Mouse (Mus musculus): ENCODE measurements at regions not wholly inside any gene's neighbourhood (a gene's known extent, or its start where the extent isn't known, plus 50 kb on each side); places are given as distances from the start of the nearest gene placed in this dataset.

- H3K4me3 ChIP-seq (ENCODE audit: low read depth, low read length) = no peak overlapping the region
- no peak for ATAC-seq (ENCODE audit: low FRiP score)
- no peaks in the 10 kb centered on the region for H3K27me3 ChIP-seq (ENCODE audit: control insufficient read depth, insufficient read depth, low read length)
- H3K9ac ChIP-seq (ENCODE audit: low read length) = no peak overlapping the region
- no peaks in the 10 kb centered on the region for H3K4me1 ChIP-seq (ENCODE audit: control insufficient read depth, insufficient read depth, low read length)
- no peak for DNase-seq (ENCODE audit: low spot score, missing footprints)
- WGBS = 76% methylated on average over 6 of the region's 6 CpGs
- H3K27ac ChIP-seq (ENCODE audit: low read depth, low read length) = no peak overlapping the region
- H3K4me2 ChIP-seq = no peak overlapping the region
- no peaks in the 10 kb centered on the region for H3K36me3 ChIP-seq (ENCODE audit: control insufficient read depth, insufficient read depth, low read length)
- H3K9me3 ChIP-seq (ENCODE audit: control insufficient read depth, low read length) = no peaks in the 10 kb centered on the region
These were observed 186.9 kb upstream of the Ccdc122 start for GRCm38 (mm10) chr14:76849636-76850035.

- Histone ChIP-seq H3K9me3 (ENCODE audit: control insufficient read depth, low read length) (no peaks in the 10 kb centered on the region), H3K4me3 (ENCODE audit: low read depth, low read length) (no peak overlapping the region), H3K4me1 (ENCODE audit: control insufficient read depth, insufficient read depth, low read length) (no peaks in the 10 kb centered on the region), H3K27ac (ENCODE audit: low read depth, low read length) (no peak overlapping the region), H3K27me3 (ENCODE audit: control insufficient read depth, insufficient read depth, low read length) (no peaks in the 10 kb centered on the region), H3K36me3 (ENCODE audit: control insufficient read depth, insufficient read depth, low read length) (no peaks in the 10 kb centered on the region), H3K4me2 (no peak overlapping the region), H3K9ac (ENCODE audit: low read length) (no peak overlapping the region)
- 61% methylated on average over 3 of the region's 3 CpGs for WGBS
- ATAC-seq (ENCODE audit: low FRiP score) (no peak), DNase-seq (ENCODE audit: low spot score, missing footprints) (no peak)
These were observed 187.5 kb upstream of the Ccdc122 start for GRCm38 (mm10) chr14:76849071-76849470.

GRCm38 (mm10) chr14:76845706-76846105 lies 190.9 kb upstream of the Ccdc122 start:
- Histone ChIP-seq H3K4me1 (ENCODE audit: control insufficient read depth, insufficient read depth, low read length) (no peaks in the 10 kb centered on the region), H3K4me2 (no peak overlapping the region), H3K9ac (ENCODE audit: low read length) (no peak overlapping the region), H3K9me3 (ENCODE audit: control insufficient read depth, low read length) (no peaks in the 10 kb centered on the region), H3K27me3 (ENCODE audit: control insufficient read depth, insufficient read depth, low read length) (no peaks in the 10 kb centered on the region), H3K27ac (ENCODE audit: low read depth, low read length) (no peak overlapping the region), H3K4me3 (ENCODE audit: low read depth, low read length) (no peak overlapping the region), H3K36me3 (ENCODE audit: control insufficient read depth, insufficient read depth, low read length) (no peaks in the 10 kb centered on the region)
- 71% methylated on average over 3 of the region's 3 CpGs for WGBS
- DNase-seq (ENCODE audit: low spot score, missing footprints) (no peak), ATAC-seq (ENCODE audit: low FRiP score) (no peak)

- Histone ChIP-seq H3K27ac (ENCODE audit: low read depth, low read length) (no peak overlapping the region), H3K4me2 (no peak overlapping the region), H3K4me1 (ENCODE audit: control insufficient read depth, insufficient read depth, low read length) (no peaks in the 10 kb centered on the region), H3K4me3 (ENCODE audit: low read depth, low read length) (no peak overlapping the region), H3K9me3 (ENCODE audit: control insufficient read depth, low read length) (no peaks in the 10 kb centered on the region), H3K36me3 (ENCODE audit: control insufficient read depth, insufficient read depth, low read length) (no peaks in the 10 kb centered on the region), H3K27me3 (ENCODE audit: control insufficient read depth, insufficient read depth, low read length) (no peaks in the 10 kb centered on the region), H3K9ac (ENCODE audit: low read length) (no peak overlapping the region)
- 96% methylated on average over 1 of the region's 1 CpGs for WGBS
- DNase-seq (ENCODE audit: low spot score, missing footprints) (no peak), ATAC-seq (ENCODE audit: low FRiP score) (no peak)
These were observed 191.9 kb upstream of the Ccdc122 start for GRCm38 (mm10) chr14:76844717-76845116.

GRCm38 (mm10) chr14:76837583-76838220 lies 198.9 kb upstream of the Ccdc122 start:
- Histone ChIP-seq H3K36me3 (ENCODE audit: control insufficient read depth, insufficient read depth, low read length) (no peaks in the 10 kb centered on the region), H3K27ac (ENCODE audit: low read depth, low read length) (no peak overlapping the region), H3K4me2 (no peak overlapping the region), H3K9ac (ENCODE audit: low read length) (no peak overlapping the region), H3K9me3 (ENCODE audit: control insufficient read depth, low read length) (no peaks in the 10 kb centered on the region), H3K4me3 (ENCODE audit: low read depth, low read length) (no peak overlapping the region), H3K4me1 (ENCODE audit: control insufficient read depth, insufficient read depth, low read length) (peaks cover 2% of the 10 kb centered on the region; the same call in 1 of the 2 replicates), H3K27me3 (ENCODE audit: control insufficient read depth, insufficient read depth, low read length) (no peaks in the 10 kb centered on the region)
- DNase-seq (ENCODE audit: low spot score, missing footprints) (no peak), ATAC-seq (ENCODE audit: low FRiP score) (no peak)
- WGBS = 93% methylated on average over 5 of the region's 5 CpGs

- Histone ChIP-seq H3K36me3 (ENCODE audit: control insufficient read depth, insufficient read depth, low read length) (no peaks in the 10 kb centered on the region), H3K4me2 (no peak overlapping the region), H3K4me3 (ENCODE audit: low read depth, low read length) (no peak overlapping the region), H3K9me3 (ENCODE audit: control insufficient read depth, low read length) (no peaks in the 10 kb centered on the region), H3K27me3 (ENCODE audit: control insufficient read depth, insufficient read depth, low read length) (no peaks in the 10 kb centered on the region), H3K9ac (ENCODE audit: low read length) (no peak overlapping the region), H3K27ac (ENCODE audit: low read depth, low read length) (no peak overlapping the region), H3K4me1 (ENCODE audit: control insufficient read depth, insufficient read depth, low read length) (peaks cover 2% of the 10 kb centered on the region; the same call in 1 of the 2 replicates)
- DNase-seq (ENCODE audit: low spot score, missing footprints) = no peak
- 75% methylated on average over 10 of the region's 10 CpGs for WGBS
- no peak for ATAC-seq (ENCODE audit: low FRiP score)
These were observed 199.6 kb upstream of the Ccdc122 start for GRCm38 (mm10) chr14:76836926-76837516.

GRCm38 (mm10) chr14:76836271-76836670 lies 200.3 kb upstream of the Ccdc122 start:
- Histone ChIP-seq H3K9ac (ENCODE audit: low read length) (no peak overlapping the region), H3K36me3 (ENCODE audit: control insufficient read depth, insufficient read depth, low read length) (no peaks in the 10 kb centered on the region), H3K27ac (ENCODE audit: low read depth, low read length) (no peak overlapping the region), H3K4me3 (ENCODE audit: low read depth, low read length) (no peak overlapping the region), H3K9me3 (ENCODE audit: control insufficient read depth, low read length) (no peaks in the 10 kb centered on the region), H3K27me3 (ENCODE audit: control insufficient read depth, insufficient read depth, low read length) (no peaks in the 10 kb centered on the region), H3K4me1 (ENCODE audit: control insufficient read depth, insufficient read depth, low read length) (peaks cover 2% of the 10 kb centered on the region; the same call in 1 of the 2 replicates), H3K4me2 (no peak overlapping the region)
- WGBS = 93% methylated on average over 2 of the region's 2 CpGs
- DNase-seq (ENCODE audit: low spot score, missing footprints) = peak; percentile 53
- ATAC-seq (ENCODE audit: low FRiP score) = no peak

GRCm38 (mm10) chr14:76834084-76834483 lies 202.5 kb upstream of the Ccdc122 start:
- Histone ChIP-seq H3K9me3 (ENCODE audit: control insufficient read depth, low read length) (no peaks in the 10 kb centered on the region), H3K36me3 (ENCODE audit: control insufficient read depth, insufficient read depth, low read length) (no peaks in the 10 kb centered on the region), H3K4me2 (no peak overlapping the region), H3K27ac (ENCODE audit: low read depth, low read length) (no peak overlapping the region), H3K4me1 (ENCODE audit: control insufficient read depth, insufficient read depth, low read length) (peaks cover 2% of the 10 kb centered on the region; the same call in 1 of the 2 replicates), H3K4me3 (ENCODE audit: low read depth, low read length) (no peak overlapping the region), H3K27me3 (ENCODE audit: control insufficient read depth, insufficient read depth, low read length) (no peaks in the 10 kb centered on the region), H3K9ac (ENCODE audit: low read length) (no peak overlapping the region)
- WGBS = 67% methylated on average over 6 of the region's 6 CpGs
- DNase-seq (ENCODE audit: low spot score, missing footprints) (peak; percentile 26), ATAC-seq (ENCODE audit: low FRiP score) (no peak)

- 84% methylated on average over 1 of the region's 1 CpGs for WGBS
- 0 out of 2 replicates have a peak, but pooled peaks cover 2% of the 10 kb centered on the region for H3K4me1 ChIP-seq (ENCODE audit: control insufficient read depth, insufficient read depth, low read length)
- H3K36me3 ChIP-seq (ENCODE audit: control insufficient read depth, insufficient read depth, low read length) = no peaks in the 10 kb centered on the region
- H3K9ac ChIP-seq (ENCODE audit: low read length) = no peak overlapping the region
- no peak overlapping the region for H3K4me3 ChIP-seq (ENCODE audit: low read depth, low read length)
- no peak overlapping the region for H3K4me2 ChIP-seq
- H3K27me3 ChIP-seq (ENCODE audit: control insufficient read depth, insufficient read depth, low read length) = no peaks in the 10 kb centered on the region
- H3K27ac ChIP-seq (ENCODE audit: low read depth, low read length) = no peak overlapping the region
- ATAC-seq (ENCODE audit: low FRiP score) (no peak), DNase-seq (ENCODE audit: low spot score, missing footprints) (peak; percentile 57)
- H3K9me3 ChIP-seq (ENCODE audit: control insufficient read depth, low read length) = no peaks in the 10 kb centered on the region
These were observed 207.4 kb upstream of the Ccdc122 start for GRCm38 (mm10) chr14:76829161-76829510.

All from midbrain, embryonic 11.5 days (tissue).